Mouse (Mus musculus) olfactory bulb, adult 2 months (tissue): ENCODE data around the gene Scpep1. TPM values are rescaled to one million over a fixed set of nuclear protein-coding genes. Genes with fewer than 3 reads are reported as not detected.

ENCODE experiments used
- H3K27ac ChIP-seq: fragments of 200-500 bp; 2 replicates; pipeline ENCODE4 v1.5.1; 2012; ENCODE audit warnings: low read depth, low read length; ENCODE audit not compliant: insufficient read depth
- H3K4me1 ChIP-seq: fragments of 200-500 bp; 2 replicates; pipeline ENCODE4 v1.6.1; 2012; ENCODE audit warnings: low read length; ENCODE audit not compliant: control insufficient read depth, insufficient read depth
- H3K4me3 ChIP-seq: fragments of 200-500 bp; 2 replicates; pipeline ENCODE4 v1.5.1; 2012; ENCODE audit warnings: mild to moderate bottlenecking, low read depth, low read length, moderate library complexity; ENCODE audit not compliant: insufficient read depth
- CTCF ChIP-seq: fragments of 200-500 bp; IDR thresholded peaks from 2 replicates; pipeline ENCODE4 v1.5.1; 2012; ENCODE audit warnings: low read depth, mild to moderate bottlenecking, low read length, moderate library complexity; ENCODE audit not compliant: insufficient read depth
- POLR2A ChIP-seq: fragments of 200-500 bp; IDR thresholded peaks from 2 replicates; pipeline ENCODE4 v1.6.1; 2012; ENCODE audit warnings: mild to moderate bottlenecking, low read depth, low read length, moderate library complexity; ENCODE audit not compliant: insufficient read depth
- WGBS: fragments of 180-500 bp; shearing (Covaris S2); methylation state at CpG from one replicate; pipeline ENCODE4 v1.1.7; 2018; 5-methylcytosine and 5-hydroxymethylcytosine counted together
- polyA plus RNA-seq: library from polyadenylated mRNA; stranded (reverse); fragments of >200 nt; gene quantifications from 2 replicates; pipeline ENCODE4 v1.2.4, GENCODE M21; 2012; ENCODE audit warnings: low replicate concordance; ENCODE audit not compliant: missing spikeins, insufficient read depth, insufficient read length

Scpep1 gene
- polyA plus RNA-seq = not detected in 2 replicates

GRCm38 (mm10) chr11:88955217-88955969 is at the start of gene Scpep1:
Gene Scpep1, minus strand, starts transcription at chr11:88955465.
- WGBS = 4% methylated on average over 34 of the region's 34 CpGs
- TF ChIP-seq POLR2A (0 out of 2 replicates have a peak, but pooled peaks have one; percentile 43), CTCF (peak; percentile 78)
- Histone ChIP-seq H3K4me3 (peak within 1 kb of the TSS; percentile 65), H3K27ac (no peak within 1 kb of the TSS), H3K4me1 (peaks cover 7% of the 10 kb centered on the region; the same call in 1 of the 2 replicates)

GRCm38 (mm10) chr11:89003726-89004125 is 48.5 kb upstream of the Scpep1 start:
- Histone ChIP-seq H3K4me3 (no peak overlapping the region), H3K27ac (no peak overlapping the region), H3K4me1 (no peaks in the 10 kb centered on the region; the same call in 1 of the 2 replicates)
- WGBS = 74% methylated on average over 4 of the region's 4 CpGs
- TF ChIP-seq CTCF (no peak), POLR2A (no peak)

GRCm38 (mm10) chr11:89003078-89003477 is 47.8 kb upstream of the Scpep1 start:
- Histone ChIP-seq H3K27ac (no peak overlapping the region), H3K4me1 (no peaks in the 10 kb centered on the region; the same call in 1 of the 2 replicates), H3K4me3 (no peak overlapping the region)
- WGBS = 70% methylated on average over 6 of the region's 6 CpGs
- TF ChIP-seq POLR2A = no peak
- TF ChIP-seq CTCF = no peak

GRCm38 (mm10) chr11:89002621-89003020 is 47.4 kb upstream of the Scpep1 start:
- H3K27ac ChIP-seq = no peak overlapping the region
- no peaks in the 10 kb centered on the region; the same call in 1 of the 2 replicates for H3K4me1 ChIP-seq
- no peak overlapping the region for H3K4me3 ChIP-seq
- no peak for TF ChIP-seq POLR2A
- TF ChIP-seq CTCF = no peak
- WGBS = 72% methylated on average over 5 of the region's 5 CpGs

GRCm38 (mm10) chr11:89002068-89002467 is 46.8 kb upstream of the Scpep1 start:
- 92% methylated on average over 5 of the region's 5 CpGs for WGBS
- TF ChIP-seq POLR2A = no peak
- no peak for TF ChIP-seq CTCF
- no peaks in the 10 kb centered on the region; the same call in 1 of the 2 replicates for H3K4me1 ChIP-seq
- H3K27ac ChIP-seq = no peak overlapping the region
- no peak overlapping the region for H3K4me3 ChIP-seq

- Histone ChIP-seq H3K4me3 (no peak overlapping the region), H3K4me1 (no peaks in the 10 kb centered on the region; the same call in 1 of the 2 replicates), H3K27ac (no peak overlapping the region)
- TF ChIP-seq CTCF = no peak
- TF ChIP-seq POLR2A = no peak
- 90% methylated on average over 7 of the region's 7 CpGs for WGBS
These were observed 46.3 kb upstream of the Scpep1 start for GRCm38 (mm10) chr11:89001569-89001968.

GRCm38 (mm10) chr11:89000527-89000819 is 45.2 kb upstream of the Scpep1 start:
- Histone ChIP-seq H3K4me1 (no peaks in the 10 kb centered on the region; the same call in 1 of the 2 replicates), H3K4me3 (0 out of 2 replicates have a peak overlapping the region, but pooled peaks have one; percentile 42), H3K27ac (no peak overlapping the region)
- TF ChIP-seq CTCF (no peak), POLR2A (no peak)

GRCm38 (mm10) chr11:88999723-89000526 is 44.7 kb upstream of the Scpep1 start:
- Histone ChIP-seq H3K4me3 (peak overlapping the region; percentile 42), H3K27ac (no peak overlapping the region), H3K4me1 (no peaks in the 10 kb centered on the region; the same call in 1 of the 2 replicates)
- TF ChIP-seq CTCF (no peak), POLR2A (no peak)
- 44% methylated on average over 33 of the region's 33 CpGs for WGBS
